Mouse (Mus musculus) common myeloid progenitor, adult 5-6 weeks (primary cell): ENCODE data around the gene Mindy3. TPM values are rescaled to one million over a fixed set of nuclear protein-coding genes. Genes with fewer than 3 reads are reported as not detected.

Experiments used
- ATAC-seq: replicated peaks from 2 replicates; pipeline ENCODE4 v1.8.0; 2016; ENCODE audit warnings: low read depth, mild to moderate bottlenecking, moderate TSS enrichment, inconsistent platforms; ENCODE audit not compliant: poor library complexity, severe bottlenecking
- total RNA-seq: library from RNA; stranded (forward); fragments of 200-1000, 187-1606 nt; gene quantifications from 2 replicates; pipeline ENCODE4 v1.2.3, GENCODE M21; 2017

Gene Mindy3
- total RNA-seq, 1 experiment from 2014 or later = 25.9 TPM

- ATAC-seq = peak; percentile 77
Measured at GRCm38 (mm10) chr2:12308466-12308865, 110.8 kb downstream of the Mindy3 start.

GRCm38 (mm10) chr2:12307311-12307710, 112.0 kb downstream of the Mindy3 start:
- no peak for ATAC-seq

DNA sequence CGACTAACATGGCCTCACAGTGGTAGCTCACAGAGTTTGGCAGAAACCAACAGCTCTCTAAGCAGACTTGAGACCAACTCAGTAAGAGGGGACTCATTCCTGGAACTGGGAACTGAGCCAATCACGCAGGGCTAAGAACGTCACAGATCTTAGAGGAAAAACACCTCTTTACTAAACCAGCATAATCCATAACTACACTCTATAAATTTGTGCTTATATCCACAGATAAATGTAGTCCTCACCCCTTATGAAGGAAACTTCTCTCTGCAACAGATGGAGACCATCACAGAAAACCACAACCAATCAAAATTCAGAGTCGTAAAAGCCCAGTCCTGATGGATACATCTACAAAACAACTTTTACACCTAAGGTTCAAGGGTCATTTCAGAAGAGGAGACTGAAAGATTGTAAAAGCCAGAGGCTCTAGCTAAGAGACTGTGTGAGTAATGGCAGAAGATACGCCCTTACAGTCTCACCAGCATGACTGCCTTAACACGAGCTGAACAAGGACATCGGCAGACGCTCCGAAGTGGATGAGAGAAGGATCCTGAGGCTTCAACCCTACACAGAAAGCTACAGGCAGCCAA, 114.1 kb downstream of the Mindy3 start:
- ATAC-seq = no peak

DNA sequence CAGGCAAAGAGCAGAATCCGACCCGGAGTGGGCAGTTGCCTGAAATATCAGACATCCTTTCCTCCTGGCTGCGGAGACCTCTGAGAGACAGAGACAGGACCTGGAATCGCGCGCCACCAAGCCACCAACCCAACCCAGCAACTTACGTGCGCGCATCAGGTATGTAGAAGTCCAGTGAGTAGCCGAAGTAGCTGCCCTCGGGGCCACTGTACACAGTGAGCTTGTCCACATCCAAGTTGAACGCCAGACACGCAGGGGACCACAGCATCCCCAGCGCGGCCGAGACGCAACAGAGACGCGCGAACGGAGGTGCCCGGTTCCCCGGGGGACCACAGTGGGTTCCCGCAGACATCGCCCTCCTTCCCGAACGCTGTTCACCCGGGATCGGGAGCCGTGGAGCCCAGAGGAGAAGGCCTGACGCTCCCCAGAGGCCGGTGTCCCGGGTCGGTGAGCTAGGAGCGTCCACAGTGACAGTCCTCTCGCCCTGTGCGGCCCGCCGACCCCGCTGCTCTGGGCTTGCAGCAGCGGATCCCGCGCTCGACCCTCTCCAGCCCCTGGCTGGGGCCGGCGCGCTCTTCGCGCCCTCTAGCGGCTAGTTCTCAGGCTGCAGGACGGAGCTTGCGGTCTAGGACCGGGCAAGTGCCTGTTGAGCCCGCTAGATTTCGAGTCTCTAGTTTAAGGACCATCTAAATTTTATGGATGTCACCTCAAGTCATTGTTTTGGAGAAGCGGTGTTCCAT, 117.7 kb downstream of the Mindy3 start, which contains the start of gene Itga8:
TSS of gene Itga8 (minus strand) at position 492 of the 740 bp plus-strand sequence.
- peak; percentile 91 for ATAC-seq

DNA sequence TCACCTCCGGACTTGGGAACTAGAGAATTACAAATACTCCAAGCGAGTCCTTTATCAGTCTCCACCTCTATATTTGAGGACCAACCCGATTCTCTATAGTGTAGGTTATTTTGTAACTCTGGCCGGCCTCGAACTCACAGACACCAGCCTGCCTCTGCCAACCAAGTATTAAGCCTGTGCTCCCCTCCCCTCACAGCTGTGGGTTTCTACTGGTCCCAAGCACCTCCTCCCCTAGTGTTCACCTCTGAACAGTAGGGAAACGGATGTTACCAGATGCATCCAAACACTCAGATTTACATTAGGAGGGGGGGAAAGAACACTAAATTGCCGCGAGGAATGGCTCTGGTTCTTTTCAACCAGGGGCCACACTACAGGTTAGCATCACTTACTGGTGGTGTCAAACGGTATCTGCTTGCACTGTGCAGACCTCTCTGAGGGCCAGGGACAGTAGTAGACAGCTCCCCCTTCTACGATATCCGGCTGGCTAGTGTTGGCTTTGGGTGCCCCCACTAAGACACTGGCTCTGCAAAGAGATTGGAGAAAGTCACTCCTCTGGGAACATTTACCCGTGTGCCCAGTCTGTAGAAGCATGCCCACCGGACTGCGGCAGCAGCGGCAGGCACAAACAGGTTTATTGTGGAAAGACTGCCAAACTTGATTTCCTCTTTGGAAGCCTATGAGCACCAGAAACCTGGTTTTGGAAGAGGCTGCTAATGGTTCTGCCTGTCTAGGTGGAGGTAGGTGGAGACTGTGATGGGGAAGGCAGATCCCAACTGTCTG, 118.6 kb downstream of the Mindy3 start:
- ATAC-seq = no peak

DNA sequence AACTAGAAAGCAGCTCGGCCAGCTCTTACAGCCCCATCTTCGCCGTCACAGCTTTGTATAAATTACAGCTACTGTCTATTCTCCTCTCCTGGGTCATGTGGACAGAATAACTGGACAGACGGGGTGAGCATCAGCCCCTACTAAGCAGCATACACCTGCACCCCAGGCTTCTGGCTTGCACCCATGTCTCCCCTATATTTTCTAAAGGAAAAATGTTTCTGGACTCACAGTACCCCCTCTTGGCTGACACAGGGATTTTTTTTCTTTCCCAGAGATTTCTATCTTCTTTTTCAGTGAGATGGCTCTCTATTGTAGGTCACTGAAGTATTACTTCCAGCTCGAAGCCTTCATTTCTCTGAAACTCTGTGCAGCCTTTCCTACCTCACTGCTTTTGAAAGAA, 122.0 kb downstream of the Mindy3 start:
- no peak for ATAC-seq

Other genes with a start within 250 kb of the Mindy3 start
- gene Itga8, start 117.5 kb downstream of the Mindy3 start, total RNA-seq = 0.18 and 0.34 TPM in 2 replicates